Mouse (Mus musculus) urinary bladder, adult 2 months (tissue): ENCODE measurements around the gene Wdr91. TPM values are rescaled to one million over a fixed set of nuclear protein-coding genes. Genes with fewer than 3 reads are reported as not detected.

ENCODE experiments used
- DNase-seq: peaks from one replicate; pipeline ENCODE4 v3.0.0; 2022; ENCODE audit warnings: low spot score
- polyA plus RNA-seq: library from polyadenylated mRNA; depleted of rRNA; stranded (reverse); fragments of >200 nt; gene quantifications from 2 replicates; pipeline ENCODE4 v1.2.3, GENCODE M21; 2012

Wdr91 gene
- polyA plus RNA-seq, 1 experiment, result 13.6 TPM

DNA sequence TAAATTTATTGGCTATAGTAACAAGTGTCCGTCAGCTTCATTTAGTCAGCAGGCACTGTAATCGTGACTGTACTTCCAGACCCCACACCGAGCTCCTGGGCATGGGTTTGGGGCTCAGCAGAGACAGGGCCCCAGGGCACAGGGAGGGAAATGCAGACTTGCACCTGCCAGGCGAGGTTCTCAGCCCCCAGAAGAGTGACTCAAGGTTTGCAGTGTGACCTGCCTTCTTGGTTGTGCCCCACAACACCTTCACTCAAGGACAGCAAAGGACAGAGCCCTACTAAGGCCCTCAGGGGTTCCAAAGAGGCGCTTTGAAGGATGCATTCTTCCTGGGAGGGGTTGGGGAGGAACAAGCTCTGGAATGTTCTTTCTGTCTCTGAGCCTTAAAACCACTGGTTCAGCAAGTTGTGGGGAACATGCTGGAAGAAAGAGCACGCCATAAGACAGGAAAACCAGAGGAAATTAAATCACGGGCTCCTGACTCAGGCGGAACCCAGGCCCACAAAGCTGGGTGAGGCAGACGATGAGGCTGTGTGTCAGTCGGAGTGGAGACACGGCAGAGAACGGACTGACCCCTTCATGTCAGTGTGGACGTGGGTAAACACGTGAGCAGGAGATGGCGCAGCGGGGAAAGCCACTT is 31.5 kb downstream of the Wdr91 start:
- DNase-seq, result no peak

DNA sequence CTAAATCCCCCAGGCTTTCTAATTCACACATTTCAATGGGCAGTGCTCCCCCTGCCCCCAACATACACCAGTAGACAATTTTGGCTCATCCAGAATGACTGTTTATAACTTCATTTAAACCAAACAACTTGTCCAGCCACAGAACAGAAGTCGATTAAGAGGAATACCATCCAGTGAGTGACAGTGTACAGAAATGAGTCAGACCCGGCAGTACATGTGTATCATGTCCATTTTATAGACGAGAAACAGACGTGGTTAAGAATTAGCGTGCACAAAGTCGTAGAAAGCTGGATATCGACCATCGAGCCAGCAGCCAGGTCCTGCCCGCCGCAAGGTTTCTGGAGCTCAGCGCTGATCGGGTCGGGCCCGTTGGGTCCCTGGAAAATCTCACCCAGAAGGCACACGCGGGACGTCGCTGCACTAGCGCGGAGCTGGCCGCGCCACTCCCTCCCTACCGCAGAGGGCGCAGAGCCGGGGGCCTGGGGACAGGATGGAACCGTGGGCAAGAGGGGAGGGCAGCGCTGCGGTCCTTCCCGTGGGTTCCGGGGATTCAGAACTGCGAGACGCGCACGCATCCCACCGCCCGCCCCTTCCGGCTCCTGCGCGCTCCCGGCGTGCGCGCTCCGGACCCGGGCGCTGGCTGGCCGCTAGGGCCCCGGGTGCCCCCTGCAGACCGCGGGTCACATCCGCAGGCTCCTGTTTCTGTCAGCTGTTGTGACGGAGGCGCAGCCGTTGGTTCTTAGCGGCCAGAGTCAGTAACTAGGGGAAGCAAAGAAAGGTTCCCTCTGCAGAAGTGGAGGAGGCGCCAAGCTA is 33.0 kb downstream of the Wdr91 start, which contains the start of gene Cyren:
Cyren (minus strand) TSS at position 552 of the 813 bp plus-strand sequence.
- DNase-seq, result peak; percentile 85

DNA sequence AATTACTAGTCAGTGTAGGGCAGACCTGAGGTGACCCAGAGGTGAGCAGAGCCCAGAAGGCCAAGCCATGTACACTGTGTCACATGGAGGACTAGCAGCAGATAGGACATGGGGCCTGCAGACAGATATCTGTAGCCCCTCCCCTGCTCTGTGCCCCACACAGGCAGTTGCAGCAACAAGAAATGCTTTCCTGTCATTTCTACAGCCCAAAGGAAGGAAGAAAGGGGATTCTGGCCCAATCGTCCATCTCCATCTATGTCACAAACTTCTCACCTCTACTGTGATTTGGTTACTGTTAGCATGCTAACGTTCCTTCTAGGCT is 33.9 kb downstream of the Wdr91 start:
- DNase-seq, result peak; percentile 20

DNA sequence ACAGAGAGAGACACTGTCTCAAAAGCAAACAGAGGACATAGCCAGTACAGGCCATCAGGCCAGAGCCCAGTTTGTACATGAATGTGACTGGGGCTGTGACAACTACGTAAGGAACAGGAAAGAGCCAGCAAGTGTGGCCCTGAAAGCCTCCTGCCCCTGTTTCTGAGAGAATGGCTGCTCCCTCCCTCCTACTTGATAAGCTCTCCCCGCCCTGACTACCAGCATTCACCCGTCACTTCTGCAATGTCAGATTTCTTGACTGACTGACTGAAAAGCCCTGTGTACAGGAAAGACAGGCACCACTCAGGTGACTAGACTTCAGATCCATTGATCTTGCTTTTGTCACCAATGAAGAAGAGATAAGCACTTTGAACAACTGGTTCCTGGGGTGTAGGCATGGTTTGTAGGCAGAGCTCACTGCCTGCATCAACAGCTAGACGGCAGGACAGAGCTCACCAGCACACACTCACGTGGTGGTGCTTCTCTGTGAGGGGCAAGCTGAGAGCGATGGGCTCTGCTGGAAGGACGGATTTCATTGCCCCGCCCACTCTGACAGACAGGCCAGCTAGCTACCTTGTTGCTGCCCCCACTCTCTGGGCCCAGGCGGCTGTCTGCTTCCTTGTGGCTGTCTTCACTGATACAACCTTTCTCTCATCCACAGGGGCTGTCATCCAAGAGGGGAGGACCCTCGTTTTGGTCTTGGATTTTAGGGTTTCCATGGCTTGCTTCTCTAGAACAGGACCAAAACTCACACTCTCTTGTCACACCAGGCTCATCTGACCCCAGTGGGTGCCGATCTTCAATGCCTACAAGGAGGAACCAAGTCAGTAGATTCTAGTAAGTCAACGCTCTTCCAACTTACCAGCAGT is 34.5 kb downstream of the Wdr91 start:
- peak; percentile 23 for DNase-seq

DNA sequence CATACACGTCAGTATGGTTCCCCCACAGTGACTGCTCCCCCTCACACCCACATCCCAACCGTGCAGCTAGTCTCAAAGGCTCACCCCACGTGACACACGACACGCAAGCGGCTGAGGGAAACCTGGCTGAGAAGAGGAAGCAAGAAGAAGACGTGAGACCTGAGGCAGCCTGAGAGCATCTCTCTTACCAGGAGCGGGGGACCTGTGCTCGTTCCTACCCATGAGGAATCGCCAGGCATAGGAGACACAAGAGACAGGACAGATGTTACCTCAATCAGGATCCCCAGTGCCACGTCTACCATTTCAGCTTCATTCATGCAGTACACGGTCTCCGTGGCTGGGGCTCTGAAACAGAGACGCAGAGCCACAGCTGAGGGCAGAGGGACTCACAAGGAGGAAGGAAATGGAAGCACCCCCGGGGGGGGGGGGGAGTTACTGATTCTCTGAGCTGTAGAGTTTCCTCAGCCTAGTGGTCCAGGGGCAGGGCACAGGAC is 35.4 kb downstream of the Wdr91 start:
- DNase-seq, result peak; percentile 21

DNA sequence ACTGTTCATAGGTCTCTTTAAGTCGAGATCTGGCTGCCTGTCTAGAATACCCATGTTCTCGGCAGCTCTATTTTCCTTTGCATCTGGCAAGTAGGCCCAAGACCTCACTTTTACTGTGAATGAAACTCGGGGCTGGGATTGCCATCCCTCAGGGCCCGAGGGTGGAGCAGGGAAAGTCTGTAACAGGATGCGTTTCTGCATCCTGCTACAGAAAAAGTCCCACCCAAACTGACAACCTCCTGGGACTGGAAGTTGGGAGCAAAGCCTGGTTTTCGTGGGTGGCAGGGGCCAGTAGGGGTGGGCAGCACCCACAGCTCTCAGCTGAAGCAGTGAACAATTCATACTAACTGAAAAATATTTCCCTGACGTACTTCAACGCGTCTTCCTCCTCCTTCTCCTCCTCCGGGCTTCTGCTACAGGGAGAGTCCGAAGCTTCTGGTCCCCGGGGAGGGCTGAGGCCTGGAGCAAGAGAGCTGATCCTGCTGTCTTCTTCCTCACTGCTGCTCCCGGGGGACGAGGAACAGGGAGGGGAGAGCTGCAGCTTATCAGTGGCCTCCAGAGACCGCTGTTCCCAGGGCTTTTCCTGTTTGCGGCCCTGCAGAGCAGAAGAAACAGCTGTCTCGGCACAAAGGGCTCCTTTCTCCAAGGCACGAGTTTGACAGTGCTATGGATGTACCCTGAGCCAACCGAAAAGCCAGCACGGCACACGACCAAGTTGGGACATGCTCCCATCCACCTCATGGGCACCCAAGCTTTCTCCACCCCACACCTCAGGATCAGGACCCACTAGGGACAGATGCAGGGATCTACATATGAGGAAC is 36.4 kb downstream of the Wdr91 start:
- peak; percentile 20 for DNase-seq

DNA sequence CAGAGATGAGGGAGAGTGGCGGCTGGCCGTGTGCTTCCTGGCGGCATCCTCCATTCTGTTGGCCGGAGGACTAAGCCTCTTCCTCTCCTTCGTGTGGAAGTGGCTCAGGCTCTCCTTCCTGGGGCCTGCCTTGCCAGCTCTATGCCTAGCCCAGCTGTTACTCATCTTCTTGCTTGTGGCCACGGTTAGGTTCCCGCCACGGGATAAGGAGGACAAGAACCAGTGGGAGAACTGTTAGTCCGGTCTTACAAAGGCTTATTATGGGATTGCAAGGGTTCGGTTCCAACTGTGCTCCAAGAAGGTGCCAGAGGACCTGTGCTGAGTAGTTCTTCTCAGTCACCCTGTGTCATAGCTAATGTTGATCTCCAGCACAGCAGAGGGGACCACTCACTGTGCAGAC is 37.8 kb downstream of the Wdr91 start:
- DNase-seq, result no peak

DNA sequence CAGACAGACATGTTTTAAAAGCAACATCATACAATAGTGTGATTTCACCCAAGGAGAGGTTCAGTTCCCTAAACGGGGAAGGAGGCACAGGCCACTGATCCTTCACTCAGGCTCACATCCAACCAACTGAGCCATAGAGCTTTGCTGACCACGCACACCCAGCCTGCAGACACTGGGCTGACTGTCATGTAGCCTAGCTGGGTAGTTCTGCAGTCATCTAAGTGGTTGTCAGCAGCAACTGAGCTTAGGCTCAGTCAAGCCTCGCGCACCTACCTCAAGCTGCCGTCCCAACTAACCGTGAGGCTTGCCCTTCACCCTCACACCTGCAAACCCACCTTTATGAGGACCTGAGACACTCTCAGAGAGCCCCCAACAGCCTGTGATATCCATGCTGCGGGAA is 38.7 kb downstream of the Wdr91 start:
- no peak for DNase-seq

DNA sequence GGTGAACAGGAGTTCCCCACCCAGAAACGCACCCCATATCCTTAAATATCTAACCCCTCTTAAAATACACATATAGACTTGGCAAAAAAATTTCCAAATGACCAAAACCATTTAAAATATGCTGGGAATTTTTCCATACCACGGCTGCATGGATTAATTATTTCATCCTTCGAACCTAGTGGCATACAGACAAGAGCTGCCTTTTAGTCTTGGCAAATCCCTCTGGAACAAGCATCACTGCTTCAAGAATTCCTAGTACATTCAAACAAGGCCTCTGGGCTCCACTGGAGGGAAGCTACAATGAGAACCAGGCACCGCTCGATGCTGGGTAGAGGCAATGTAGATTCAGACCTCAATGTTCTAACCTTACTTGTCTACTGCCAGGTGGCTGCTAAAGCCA is 40.0 kb downstream of the Wdr91 start:
- no peak for DNase-seq

DNA sequence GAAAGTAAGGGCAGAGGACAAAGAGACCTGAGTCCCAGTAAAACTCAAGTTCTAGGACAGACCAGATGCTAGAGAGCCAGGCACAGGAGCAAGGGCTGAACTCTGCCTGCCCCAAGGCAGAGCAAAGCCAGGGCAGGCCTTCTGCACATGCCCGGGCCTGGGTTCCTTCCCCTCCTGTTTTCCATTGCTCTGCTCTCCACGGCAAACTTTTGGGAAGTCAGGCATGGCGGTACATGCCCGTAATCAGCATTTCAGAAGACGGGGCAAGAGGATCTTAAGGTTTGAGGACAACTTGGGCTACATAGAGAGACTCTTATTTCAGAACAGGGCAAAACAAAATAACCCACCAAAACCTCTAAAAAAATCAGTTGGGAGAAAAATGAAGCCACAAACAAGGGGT is 40.5 kb downstream of the Wdr91 start:
- no peak for DNase-seq

DNA sequence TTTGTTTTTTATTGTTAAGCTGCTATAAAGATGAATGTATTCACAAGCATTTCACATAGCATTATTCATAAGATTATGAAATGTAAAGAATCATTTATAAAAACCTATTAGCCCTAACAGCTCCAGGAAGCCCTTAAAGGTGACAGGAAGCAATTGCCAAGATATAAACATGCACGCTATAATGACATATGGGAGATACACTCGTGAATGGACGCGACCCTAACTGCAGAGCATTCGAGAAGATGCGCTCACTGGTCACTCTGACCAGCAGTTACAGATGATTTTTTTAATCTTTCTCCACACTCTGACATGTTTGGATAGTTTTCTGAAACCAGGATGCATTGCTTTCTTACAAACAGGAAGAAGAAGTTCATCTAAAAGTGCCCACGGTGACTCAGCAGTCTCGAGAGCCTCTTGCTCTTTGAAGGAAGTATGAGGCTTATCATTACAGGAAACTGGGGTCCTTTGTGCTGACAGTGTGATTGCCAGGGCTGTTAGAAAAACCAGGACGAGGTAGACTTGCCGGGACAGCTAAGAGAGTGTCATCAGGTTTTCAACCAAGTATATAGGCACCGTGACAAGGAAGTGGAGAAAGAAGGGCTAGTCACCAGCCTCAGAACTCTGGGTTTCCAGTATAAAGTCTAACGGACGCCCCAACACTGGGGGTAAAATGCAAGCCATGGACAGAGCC is 41.3 kb downstream of the Wdr91 start:
- DNase-seq, result no peak

DNA sequence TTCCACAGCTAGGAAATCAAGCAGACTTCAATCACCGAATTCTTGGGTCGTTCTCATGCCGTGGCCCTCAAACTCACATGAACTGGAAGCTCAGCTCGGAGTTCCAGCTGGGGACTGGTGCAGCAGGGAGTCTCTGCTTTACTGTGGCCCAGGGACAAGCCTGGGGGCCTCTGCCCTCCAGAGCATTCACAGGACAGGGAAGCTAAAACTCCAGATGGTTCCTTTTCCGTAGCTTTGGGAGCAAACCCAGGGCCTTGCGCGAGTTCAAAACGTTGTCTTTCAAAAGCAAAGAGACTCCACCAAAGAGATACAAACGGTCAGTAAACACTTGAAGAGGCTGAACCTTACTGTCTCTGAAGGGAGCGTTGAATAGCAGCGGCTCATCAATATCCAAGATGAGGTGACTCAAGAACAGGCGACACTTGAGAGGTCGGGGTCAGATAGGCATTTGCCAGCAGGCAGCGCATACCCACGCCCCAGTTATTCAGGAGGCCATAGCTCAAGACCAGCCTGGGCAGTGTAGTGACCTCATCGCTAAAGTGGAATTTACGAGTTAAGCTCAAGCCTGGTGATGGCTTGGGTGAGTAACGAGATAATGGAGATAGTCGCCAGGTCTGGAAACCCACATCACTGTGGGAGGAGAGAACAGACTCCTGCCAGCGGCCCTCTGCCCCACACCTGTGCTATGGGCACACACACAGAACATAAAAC is 42.0 kb downstream of the Wdr91 start:
- DNase-seq, result no peak

DNA sequence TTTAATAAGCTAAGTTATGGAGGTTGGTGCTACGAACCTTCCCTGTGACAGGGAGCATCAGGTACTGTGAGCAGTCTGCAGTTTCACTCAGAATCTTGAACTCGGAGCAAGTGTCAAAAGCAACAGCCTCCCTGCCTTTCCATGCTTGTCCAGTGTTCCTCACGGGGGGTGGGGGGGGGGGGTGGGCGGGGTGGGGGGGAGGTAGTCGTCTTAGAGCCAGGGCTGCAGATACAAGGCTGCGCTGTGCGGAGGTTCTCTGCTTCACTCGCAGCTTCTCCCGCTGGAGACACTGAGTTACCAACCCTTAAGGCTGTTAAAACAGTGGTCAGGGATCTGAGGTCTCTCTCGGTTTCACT is 42.7 kb downstream of the Wdr91 start:
- no peak for DNase-seq

DNA sequence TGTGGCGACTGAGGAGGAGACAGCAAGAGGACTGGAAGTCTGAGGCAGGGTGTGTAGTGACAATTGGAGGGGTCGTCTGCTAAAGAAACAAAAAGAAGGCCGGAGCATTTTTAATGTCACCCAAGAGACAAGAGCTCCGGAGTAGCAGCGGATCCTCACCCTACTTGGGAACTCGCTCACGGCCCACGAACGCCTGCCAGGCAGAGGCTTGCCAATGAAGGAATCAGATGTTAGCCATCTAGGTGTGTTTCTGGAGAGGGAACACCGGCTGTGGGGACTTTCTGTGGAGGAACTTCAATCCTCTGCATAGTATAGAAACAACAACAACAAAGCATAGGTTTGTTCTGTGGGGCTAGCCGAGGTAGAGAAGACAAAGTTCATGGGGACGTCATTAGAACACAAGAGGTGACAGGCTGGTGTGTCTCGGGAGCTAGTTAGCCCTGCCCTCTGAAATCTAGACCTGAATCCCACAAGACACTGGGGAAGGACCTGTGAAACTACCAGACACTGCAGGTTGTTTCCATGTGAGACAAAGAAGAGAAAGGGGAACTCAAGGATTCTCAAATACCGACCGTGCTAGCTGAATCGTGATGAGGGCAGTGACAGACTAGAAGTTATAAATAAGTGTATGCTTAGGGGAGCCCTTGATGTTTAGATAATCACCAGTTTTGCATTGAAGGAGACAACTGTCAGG is 43.2 kb downstream of the Wdr91 start:
- no peak for DNase-seq

DNA sequence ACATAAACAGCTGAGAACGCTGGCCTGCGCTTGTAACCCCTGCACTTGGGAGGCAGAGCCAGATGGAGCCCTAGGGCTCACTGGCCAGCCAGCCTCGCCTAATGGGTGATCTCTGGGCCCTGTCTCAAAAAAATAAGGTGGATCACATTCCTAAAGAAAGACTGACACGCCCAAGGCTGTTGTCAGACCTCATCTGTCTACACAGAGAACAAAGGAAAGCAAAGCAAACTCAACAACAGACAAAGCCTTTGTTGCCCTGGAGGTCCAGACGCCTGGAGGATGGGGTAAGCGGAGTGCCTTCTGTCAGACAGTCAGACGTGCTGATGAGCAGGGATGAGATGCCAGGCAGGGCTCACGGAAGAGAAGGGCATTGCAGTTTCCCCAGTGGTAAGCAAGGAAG is 43.9 kb downstream of the Wdr91 start:
- no peak for DNase-seq

DNA sequence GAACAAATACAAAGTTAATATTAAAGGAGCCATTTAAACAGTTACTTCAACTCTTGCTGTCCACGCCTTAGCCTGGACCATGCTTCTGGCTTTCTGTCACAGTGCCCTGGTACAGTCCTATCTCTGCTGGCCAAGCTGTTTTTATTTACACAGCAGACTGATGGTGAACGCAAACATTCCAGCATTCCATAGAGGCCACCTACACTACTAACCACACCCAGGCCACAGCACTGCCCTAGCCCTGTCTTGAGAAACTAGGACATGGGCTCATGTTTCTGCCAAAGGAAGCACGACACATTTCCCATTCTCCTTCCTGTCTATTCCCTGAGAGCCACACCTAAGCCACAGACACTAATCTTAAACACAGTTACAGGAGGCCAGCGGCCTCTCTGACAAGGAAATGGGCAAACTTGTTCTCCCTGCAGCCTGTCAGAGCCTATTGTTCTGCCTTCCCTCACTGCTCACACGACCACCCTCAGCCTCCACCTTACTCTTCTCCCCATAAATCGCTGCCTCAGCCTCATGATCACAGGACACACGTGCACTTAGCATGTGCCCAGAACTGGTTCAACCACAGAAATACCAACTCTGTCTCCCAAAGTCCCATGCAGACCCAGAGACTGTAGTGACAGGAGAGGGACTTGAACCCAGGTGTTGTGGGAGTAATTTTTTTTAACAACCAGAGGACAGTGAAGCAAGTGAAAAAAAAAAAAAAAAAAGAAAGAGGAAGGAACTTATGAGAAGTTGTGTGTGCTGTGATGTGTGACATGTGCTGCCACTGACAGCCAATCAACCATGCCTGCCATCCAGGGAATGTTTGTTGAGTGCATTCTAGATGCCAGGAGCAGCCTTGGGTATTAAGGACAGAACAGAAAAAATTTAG is 44.7 kb downstream of the Wdr91 start:
- no peak for DNase-seq

DNA sequence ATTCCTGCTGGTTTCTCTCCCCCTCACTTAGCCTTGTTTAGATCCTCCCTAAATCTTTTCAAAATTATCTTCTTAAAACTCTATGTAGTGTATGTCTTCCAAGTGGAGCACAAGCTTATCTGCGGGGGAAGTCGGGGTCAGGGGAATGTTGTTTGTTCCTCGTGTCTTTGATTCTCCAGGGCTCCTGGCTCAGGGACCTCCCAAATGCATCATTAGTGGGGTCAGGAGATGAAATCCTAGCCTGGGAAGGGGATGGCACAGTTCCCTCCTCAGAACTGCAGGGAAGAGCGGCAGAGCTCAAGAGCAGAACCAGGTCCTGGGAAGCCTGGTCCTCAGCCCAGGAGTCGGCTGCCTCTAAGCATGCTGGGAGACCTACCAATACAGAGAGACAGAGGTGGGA is 45.5 kb downstream of the Wdr91 start:
- DNase-seq, result no peak

DNA sequence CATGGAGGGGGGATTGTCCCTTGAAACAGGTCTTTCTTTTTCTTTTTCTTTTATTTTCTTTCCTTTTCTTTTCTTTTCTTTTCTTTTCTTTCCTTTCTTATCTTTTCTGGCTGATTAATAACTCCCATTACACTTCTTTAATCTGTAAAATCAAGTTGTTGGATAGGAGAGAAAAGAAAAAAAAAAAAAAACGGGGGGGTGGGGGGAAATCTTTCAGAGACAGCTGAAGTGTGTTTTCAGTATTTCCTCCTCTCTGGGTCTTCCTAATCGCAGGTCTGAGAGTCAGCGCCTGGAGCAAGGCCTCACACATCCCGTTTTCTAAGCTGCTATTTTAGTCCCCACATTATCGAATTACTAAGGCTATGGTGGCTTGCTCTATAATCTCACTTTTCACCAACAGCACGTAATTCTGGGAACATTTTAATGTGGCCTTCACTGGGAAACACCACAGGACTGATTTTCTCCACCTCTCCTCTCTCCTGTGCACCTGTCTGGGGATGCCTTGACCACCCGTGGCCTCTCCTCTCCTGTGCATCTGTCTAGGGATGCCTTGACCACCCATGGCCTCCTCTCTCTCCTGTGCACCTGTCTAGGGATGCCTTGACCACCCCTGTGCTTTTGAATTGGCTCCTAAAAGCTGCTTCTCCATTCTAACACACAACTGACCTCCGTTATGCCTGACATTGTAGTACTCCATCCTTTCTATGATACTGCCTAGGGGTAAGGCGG is 46.7 kb downstream of the Wdr91 start:
- no peak for DNase-seq
